In the genomic region with DNA sequence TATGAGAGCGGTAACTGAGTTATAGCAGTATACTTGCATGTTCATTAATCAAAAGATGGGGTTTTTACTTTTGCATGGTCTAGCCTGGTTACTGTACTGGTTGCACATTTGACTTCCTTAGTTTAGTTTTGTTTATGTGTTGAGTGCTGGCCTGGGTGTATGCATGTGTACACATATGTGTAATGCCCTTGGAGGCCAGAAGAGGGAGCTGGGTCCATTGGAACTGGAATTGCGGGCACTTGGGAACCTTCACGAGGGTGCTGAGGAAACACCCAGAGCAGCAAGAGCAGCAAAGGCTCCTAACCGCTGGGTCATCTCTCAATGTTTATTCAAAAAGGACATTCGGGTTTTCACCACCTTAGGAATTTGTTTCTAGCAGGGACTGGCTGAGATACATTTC, we compare ENCODE assay signal across 8 mouse cellular contexts.
A peak's percentile ranks its signal among the peaks of the same experiment; 100 is the strongest.
DNase-seq lines count a peak whose midpoint lies in the region.

No protein-coding gene starts in this region.

- intact Hi-C loops in heart, postnatal 10 days (cut with DNase I) = loop anchor here (5.0 kb wide), 2 partner anchors 114 to 139 kb away; no protein-coding TSS in a partner anchor

- 78% methylated on average over 5 of the region's 5 CpGs for WGBS in heart, embryonic 10.5 days
- 78% methylated on average over 5 of the region's 5 CpGs for WGBS in embryonic facial prominence, embryonic 10.5 days

- H3K9me3 ChIP-seq in heart, embryonic 10.5 days = peaks cover 8% of the 10 kb centered on the region; the same call in 1 of the 2 replicates
- peaks cover 6% of the 10 kb centered on the region; the same call in 1 of the 2 replicates for H3K9me3 ChIP-seq in embryonic facial prominence, embryonic 10.5 days

- H3K4me1 ChIP-seq in heart, embryonic 10.5 days = no peaks in the 10 kb centered on the region
- no peaks in the 10 kb centered on the region for H3K4me1 ChIP-seq in embryonic facial prominence, embryonic 10.5 days

- no peaks in the 10 kb centered on the region for H3K27me3 ChIP-seq in heart, embryonic 10.5 days (ENCODE audit: insufficient read depth, poor library complexity, severe bottlenecking)
- H3K27me3 ChIP-seq in embryonic facial prominence, embryonic 10.5 days (replicated peaks; ENCODE audit: low read depth, poor library complexity, severe bottlenecking) = no peaks in the 10 kb centered on the region

- DNase-seq in heart, postnatal 10 days = peak; percentile 17 to 40
- DNase-seq in heart, embryonic 10.5 days (ENCODE audit: low spot score) = no peak
- DNase-seq in urinary bladder, postnatal 14 days (ENCODE audit: low spot score) = peak; percentile 37
- DNase-seq in urinary bladder, adult 2 months (ENCODE audit: low spot score) = no peak
- DNase-seq in embryonic facial prominence, embryonic 10.5 days (ENCODE audit: low spot score) = peak; percentile 30
- DNase-seq in lung, postnatal 14 days = peak; percentile 70
- DNase-seq in spleen, postnatal 14 days (ENCODE audit: low spot score in 2 of 2) = no peak
- DNase-seq in frontal cortex, postnatal 10 days (ENCODE audit: low spot score in 2 of 2) = no peak

- no peak overlapping the region for H3K27ac ChIP-seq in heart, embryonic 10.5 days
- H3K27ac ChIP-seq in embryonic facial prominence, embryonic 10.5 days (replicated peaks) = no peak overlapping the region

- 0 out of 2 replicates have a peak, but pooled peaks cover 2% of the 10 kb centered on the region for H3K36me3 ChIP-seq in heart, embryonic 10.5 days
- no peaks in the 10 kb centered on the region for H3K36me3 ChIP-seq in embryonic facial prominence, embryonic 10.5 days (replicated peaks)

- no peak overlapping the region for H3K4me3 ChIP-seq in heart, embryonic 10.5 days
- H3K4me3 ChIP-seq in embryonic facial prominence, embryonic 10.5 days = no peak overlapping the region

Comparison
In these comparisons a context has a peak if more than half of its experiments do, and no peak if none do; other contexts are left out.
1. DNase-seq: peak in heart, postnatal 10 days (2 of 2), urinary bladder, postnatal 14 days (single experiment), embryonic facial prominence, embryonic 10.5 days (single experiment) and lung, postnatal 14 days (single experiment); none in heart, embryonic 10.5 days (single experiment), urinary bladder, adult 2 months (single experiment), spleen, postnatal 14 days (0 of 2) and frontal cortex, postnatal 10 days (0 of 2).